In genomic region chr11:35632262-35632661, GRCm38 (mm10) we compare ENCODE assay signal across 14 mouse cellular contexts.
"Had no signal": no experiment of that assay in that cellular context is flagged by ENCODE, and none has a peak within 500 bp of the region (broad histone marks: within the 10 kb centered on the region; RNA-seq: fewer than 3 reads in every experiment).

No protein-coding gene starts in this region.

- H3K4me3 ChIP-seq: kidney, embryonic 15.5 days; left cerebral cortex, adult 2 months; liver, embryonic 13.5 days; stomach, embryonic 15.5 days had no signal

- H3K9ac ChIP-seq: kidney, embryonic 15.5 days; liver, embryonic 13.5 days; lung, embryonic 14.5 days; stomach, embryonic 15.5 days had no signal

- H3K4me2 ChIP-seq: kidney, embryonic 15.5 days; liver, embryonic 13.5 days; lung, embryonic 14.5 days; midbrain, embryonic 11.5 days; stomach, embryonic 15.5 days had no signal

- DNase-seq: kidney, adult 8-10 months; kidney, postnatal 10 days; kidney, postnatal 36 days; layer of hippocampus, postnatal 36 days; liver, embryonic 13.5 days; lung, embryonic 14.5 days; lung, postnatal 36 days; midbrain, embryonic 14.5 days; thymus, postnatal 25 days had no signal

- H3K27me3 ChIP-seq: liver, embryonic 13.5 days; stomach, embryonic 15.5 days had no signal

- H3K4me1 ChIP-seq: liver, embryonic 13.5 days; stomach, embryonic 15.5 days had no signal

- H3K36me3 ChIP-seq: liver, embryonic 13.5 days; stomach, embryonic 15.5 days had no signal

- H3K27ac ChIP-seq: kidney, embryonic 15.5 days; left cerebral cortex, adult 2 months; liver, embryonic 13.5 days; stomach, embryonic 15.5 days had no signal

- ATAC-seq: lung, postnatal 0 days had no signal

- H3K9me3 ChIP-seq: kidney, embryonic 15.5 days; liver, embryonic 13.5 days; stomach, embryonic 15.5 days had no signal
